Mouse (Mus musculus) T-helper 1 cell (primary cell): Measurements from ENCODE around the gene Ptpn18.

ENCODE experiments used
- in situ Hi-C: fragments of 300-600 bp; cut with MboI, MseI; formaldehyde crosslinking; loops from one replicate; pipeline ENCODE4 v1.15.1; 2025; ENCODE audit warnings: high pct_unique_total_duplicates

Ptpn18 gene

DNA sequence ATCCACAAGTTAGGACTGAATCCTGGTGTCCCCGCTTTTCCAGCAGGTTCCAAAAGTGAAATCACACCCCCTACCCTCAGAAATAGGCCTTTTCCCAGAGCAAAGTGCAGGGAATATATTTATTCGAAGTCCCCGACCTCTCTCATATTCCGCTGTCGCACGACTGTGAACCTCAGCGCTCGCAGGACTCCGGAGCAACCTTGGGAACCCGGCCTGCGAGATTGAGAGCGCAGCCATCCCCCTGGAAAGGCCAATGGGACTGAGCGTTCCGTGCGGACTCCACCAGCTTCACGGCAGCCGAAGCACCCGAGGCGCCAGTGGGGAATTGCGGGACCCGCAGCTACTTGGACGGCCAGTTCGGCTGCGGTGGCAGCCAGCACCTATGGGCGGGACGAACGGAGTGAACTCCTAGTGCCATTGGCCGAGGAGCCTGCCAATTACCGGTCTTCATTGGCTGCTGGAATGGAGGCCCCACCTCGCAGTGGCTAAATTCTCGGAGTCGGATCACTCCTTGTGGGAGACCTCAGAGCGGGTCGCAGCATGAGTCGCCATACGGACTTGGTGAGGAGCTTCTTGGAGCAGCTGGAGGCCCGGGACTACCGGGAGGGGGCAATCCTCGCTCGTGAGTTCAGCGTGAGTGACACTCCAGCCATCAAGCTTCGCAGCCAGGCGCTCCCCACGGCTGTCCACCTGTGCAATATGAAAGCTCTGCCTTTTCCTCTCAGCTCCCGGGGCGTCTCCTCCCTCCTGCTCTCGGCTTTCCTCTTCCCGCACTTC is at the start of gene Ptpn18:
Gene Ptpn18 (plus strand): TSS at position 479 of the 777 bp plus-strand sequence.
- in situ Hi-C loops: no loop called here

DNA sequence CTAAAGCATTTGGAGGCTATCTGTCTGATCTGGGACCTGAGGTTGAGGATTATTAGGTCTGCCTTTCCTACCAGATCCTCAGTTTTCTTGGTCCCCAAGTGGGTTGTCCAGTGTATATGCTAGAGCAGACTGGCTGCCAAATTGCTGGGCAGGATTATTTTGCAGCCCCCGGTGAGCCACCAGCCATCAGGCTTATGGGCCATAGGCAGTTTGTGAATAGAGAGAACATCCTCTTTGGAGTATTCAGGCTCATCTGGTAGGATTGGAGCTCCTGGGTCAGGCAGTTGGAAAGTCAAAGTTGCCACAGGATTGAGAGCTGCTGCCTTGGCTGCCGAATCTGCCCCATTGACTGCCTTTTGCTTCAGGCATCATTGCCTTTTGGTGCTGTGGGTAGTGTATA is 31.1 kb upstream of the Ptpn18 start:
- in situ Hi-C loops: no loop called here

DNA sequence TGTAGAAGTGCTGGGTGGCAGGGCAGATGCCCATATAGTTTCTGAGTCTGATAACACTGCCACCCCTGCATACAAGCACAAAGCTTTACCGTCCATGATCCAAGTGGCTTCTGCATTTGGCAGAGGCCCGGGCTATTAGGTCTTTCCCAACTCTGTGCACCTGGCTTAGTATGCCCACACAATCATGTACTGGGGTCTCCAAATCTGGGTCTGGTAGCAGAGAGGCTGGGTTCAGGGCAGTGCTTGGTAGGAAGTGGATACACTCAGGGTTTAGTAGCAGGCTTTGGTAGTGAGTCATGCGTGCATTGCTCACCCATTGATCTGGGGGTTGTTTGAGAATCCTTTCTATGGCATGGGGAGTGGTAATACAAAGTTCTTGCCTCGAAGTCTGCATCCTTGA is 30.3 kb upstream of the Ptpn18 start:
- in situ Hi-C loops: no loop called here

DNA sequence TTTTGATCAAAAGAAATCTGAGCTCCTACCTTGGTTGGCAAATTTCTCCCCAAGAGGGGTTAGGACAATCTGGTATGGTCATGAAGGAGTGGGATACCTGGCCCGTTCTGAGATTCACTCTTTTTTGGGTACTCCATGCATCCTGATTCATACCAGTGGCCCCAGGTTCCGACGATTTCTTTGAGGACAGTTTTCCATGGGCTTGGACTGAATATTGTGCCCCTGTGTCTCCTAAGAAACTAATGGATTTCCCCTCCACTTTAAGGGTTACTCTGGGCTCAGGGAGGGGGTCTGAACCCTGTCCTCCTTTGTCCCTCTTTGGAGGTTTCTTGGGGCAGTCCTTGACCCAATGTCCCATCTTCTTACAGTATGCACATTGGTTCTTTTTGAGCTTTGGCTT is 28.6 kb upstream of the Ptpn18 start:
- in situ Hi-C loops: no loop called here

DNA sequence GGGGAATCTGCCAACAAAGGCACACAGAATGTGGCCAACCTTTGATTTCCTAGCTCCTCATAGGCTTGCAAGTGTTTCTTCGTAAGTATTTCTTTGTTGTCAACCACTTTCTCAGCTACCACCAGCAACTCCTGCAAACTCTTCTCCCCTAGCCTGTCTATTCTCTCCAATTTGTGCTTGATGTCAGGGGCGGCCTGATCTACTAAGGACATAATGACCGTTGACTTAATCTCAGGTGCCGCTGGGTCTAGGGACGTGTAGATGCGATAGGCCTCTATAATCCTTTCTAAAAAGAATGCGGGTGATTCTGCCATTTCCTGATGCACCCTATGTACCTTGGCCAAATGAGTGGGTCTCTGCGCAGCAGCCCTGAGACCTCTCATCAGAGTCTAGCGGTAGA is 28.1 kb upstream of the Ptpn18 start:
- in situ Hi-C loops: no loop called here

DNA sequence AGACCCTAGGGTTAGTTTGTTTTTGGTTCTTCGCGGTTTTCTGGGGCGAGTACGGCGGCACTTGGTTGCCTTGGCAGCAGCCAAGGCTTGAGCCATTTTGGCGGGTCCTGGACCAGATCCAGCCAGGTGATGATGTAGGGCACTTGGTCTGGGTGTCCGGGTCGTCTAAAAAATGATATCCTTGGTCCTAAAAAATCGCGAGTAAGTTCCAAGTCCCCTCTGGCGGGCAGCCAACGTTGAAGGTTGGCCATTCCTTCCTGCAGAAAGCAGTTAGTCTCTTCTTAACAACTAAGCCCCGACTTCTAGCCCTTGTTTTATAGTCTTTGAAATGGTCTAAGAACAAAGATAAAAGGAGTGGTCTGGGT is 27.2 kb upstream of the Ptpn18 start:
- in situ Hi-C loops: no loop called here

DNA sequence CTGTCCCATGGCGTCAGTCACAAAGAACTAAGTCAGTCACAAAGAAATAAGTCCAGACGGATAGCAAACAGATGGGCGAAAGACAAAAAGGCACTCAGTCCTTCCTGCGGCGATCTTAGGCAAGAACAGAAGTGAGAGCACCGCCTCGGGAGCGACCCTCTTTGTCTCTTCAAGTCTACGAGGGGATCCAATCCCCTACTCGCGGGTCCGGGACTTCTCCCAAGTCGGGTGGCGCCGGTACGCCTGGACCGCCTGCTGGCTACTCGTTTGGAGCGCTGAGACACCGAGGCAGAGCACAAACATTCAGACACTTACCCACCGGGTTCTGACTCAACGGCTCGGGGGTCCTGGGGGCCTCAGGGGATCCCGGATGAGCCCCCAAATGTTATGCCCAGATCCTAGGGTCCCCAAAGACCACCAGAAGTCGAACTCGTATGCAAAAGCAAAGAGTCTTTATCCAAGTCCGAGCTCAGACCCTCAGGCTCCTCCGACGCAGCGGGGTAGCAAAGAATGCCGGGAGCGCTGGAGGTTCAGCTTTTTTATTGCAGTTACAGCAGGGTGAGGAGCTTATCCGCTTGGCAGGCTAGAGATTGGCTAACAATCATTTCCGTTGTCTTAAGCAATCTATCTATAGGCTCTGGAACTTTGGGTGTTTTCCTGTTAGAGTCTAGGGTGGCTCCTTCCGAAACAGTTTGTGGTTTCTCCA is 26.6 kb upstream of the Ptpn18 start:
- in situ Hi-C loops: no loop called here

DNA sequence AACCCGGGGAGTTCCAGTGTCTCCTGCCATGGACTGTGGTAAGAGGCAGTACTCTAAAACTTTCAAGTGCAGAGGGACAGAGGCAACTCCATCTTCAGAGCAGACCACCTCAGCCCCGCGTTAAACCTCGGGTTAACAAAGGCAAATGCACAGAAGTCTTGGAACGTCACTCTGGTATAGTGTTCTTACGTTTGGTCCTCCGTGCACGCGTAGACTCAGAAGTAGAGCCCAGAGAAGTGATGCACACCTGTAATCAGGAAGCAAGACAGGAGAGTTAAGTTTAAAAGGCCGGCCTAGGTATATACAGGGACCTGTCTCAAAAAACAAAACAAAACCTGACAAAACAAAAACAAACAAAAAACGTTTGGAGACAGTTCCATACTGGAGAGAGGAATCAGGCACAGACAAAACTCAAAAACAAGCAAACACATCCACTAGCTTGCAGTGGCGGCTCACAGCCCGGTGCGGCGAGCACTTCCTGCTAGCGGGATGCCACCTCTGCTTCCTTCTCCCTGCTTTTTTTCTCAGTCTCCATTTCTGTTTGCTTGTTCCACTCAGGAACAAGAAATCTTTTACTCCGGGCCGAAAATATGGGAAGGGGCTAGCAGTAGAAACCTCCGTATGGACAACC is 25.6 kb upstream of the Ptpn18 start:
- in situ Hi-C loops: no loop called here

DNA sequence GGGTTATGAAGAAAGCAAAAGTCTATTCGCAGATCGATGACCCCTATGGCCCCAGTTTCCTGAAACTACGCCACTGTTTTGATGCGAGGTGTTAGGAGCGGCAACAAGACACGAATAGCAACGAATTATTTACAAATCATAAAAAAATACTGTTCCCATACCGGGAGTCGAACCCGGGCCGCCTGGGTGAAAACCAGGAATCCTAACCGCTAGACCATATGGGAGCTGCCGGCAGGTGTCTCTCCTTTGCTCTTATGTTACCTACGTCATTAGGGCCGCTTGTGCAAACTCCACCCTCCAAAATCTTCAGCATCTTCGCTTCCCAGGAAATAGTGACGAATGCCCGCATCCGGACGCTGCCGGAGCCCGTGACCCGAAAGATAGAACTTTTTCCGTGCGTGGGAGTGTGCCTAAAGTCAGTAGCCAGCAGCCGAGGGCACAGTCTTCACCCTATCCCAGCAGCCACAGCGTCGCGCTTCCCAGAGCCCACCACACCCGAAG is 24.9 kb upstream of the Ptpn18 start:
- in situ Hi-C loops: loop anchor here (5.0 kb wide), 1 partner anchor 53 kb away; no protein-coding TSS in a partner anchor

DNA sequence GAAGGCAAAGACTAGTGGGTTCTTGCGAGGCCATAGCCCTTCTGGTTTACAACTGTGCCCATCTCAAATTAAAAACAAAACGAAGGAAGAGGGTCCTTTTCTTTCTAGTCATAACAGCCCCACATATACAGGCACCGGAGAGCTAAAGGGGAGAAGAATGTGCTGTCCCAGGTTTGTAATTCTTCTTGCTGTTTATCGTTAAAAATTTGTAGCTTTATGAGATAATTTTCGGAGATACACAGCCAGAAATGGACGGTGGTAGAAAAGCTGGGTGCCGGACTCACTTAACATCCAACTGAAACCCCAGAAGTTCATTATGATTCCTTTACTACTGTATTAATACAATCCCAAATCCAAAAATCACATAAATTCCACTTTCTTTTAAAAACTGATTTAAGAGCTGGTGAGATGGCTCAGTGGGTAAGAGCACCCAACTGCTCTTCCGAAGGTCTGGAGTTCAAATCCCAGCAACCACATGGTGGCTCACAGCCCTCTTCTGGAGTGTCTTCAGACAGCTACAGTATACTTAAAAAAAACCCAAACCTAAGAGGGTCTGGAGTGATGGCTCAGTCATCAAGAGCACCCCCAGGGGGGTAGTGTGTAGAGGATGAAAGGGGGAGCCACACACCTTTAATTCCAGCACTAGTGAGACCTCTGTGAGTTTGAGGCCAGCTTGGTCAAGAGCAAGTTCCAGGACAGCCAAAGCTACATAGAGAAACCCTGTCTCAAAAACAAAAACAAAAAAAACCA is 24.0 kb upstream of the Ptpn18 start:
- in situ Hi-C loops: loop anchor here (5.0 kb wide), 1 partner anchor 52 kb away; no protein-coding TSS in a partner anchor

DNA sequence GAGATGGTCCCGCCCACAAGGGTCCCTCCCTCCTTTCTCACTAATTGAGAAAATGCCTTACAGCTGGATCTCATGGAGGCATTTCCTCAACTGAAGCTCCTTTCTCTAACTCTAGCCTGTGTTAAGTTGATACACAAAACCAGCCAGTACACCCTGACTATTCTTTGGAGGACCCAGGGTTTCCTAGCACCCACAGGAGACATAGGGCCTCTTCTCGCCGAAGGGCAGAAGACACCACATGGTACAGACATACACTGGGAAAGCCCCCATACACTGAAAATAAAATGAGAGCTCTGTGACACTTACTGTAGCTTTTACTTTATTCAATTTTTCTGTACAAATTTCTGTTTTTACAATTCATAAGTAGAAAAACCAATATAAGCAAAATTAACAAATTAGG is 23.2 kb upstream of the Ptpn18 start:
- in situ Hi-C loops: loop anchor here (5.0 kb wide), 1 partner anchor 51 kb away; no protein-coding TSS in a partner anchor

DNA sequence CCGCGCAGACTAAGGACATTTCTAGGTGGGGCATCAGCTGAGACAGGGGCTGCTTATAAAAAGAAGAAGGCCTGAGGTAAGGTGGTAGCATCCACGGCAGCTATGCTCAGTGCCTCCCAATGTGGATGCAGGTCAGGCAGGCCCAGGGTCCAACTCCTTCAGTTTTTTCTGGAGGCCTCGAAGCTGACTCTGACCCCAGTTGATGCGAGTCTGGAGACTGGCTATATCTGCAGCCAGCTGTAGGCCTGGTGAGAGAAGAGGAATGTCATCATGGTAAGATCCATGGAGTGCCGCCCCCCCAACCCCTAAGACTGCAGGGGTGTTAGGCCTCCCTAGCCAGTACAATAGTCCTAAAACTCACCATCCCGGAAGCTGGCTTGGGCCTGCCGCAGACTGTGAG is 22.2 kb upstream of the Ptpn18 start:
- in situ Hi-C loops: loop anchor here (5.0 kb wide), 1 partner anchor 50 kb away; no protein-coding TSS in a partner anchor

DNA sequence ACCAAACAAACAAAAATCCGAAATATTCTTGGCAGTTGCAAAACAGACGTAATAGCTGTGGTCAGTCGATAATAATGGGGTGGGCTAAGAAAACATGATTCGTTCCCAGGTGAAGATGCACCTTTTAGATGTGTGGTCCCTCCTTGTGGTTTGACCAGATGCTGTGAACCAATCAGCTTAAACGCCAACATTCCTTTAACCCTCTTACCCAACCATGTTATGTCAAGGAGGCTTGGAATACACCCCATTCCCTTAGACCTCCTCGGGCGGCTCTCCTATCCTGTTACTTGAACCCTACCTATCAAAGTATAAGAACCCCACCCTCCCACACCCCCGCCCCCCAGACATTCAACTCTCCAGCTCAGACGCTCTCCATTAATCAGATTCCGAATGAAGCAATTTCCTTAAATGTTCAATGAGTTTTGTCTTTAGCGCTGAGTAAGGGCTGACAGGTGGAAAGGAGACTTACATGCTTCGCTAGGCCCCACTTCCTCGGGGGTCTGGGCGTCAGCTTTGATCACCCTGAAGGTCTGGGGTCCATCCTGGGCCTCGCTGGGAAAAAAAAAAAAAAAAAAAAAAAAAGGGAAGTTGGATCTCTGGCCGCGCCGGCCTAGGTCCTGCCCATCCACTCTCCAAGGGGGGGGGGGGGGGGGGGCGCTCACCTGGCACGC is 21.0 kb upstream of the Ptpn18 start:
- in situ Hi-C loops: loop anchor here (5.0 kb wide), 1 partner anchor 49 kb away; no protein-coding TSS in a partner anchor

DNA sequence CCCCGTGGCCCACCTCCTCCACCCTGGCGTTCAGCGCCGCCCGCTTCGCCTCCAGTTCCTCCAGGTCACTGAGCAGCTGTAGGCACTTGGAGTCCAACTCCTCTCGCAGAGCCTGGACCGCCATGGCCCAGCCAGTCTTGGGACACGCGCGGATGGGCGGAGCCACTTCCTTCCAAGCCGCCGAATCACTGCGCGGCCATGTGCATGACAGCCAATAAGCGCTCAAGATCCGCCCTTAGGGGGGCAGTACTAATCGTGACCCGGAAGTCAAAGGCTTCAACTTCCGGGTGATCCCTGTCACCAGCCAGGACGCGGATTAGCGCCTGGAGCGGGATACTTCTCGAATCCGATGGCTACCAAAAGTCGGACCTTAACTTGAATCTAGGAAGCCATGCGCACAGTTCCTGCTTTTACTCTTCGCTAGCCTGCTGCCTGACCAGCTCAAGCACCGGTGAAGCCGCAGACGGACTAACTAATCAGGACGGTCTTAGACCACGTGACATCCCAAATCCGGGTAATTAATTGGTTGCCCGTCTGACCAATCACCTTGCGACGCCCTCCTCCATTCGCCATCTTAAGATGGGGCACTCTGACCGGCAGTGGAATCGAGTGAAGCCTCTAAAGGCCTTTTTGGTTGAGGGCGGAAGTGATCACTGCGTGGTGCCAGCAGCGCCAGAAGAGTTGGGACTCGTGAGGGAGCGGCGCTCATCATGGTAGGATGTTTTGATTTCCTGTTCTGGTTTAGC is 20.2 kb upstream of the Ptpn18 start, which contains the start of the genes Ccdc115 and Imp4:
Gene Ccdc115 (minus strand): TSS at position 458 of the 746 bp plus-strand sequence.
Gene Imp4 (plus strand): TSS at position 637 of the 746 bp plus-strand sequence.
- in situ Hi-C loops: loop anchor here (5.0 kb wide), 1 partner anchor 48 kb away; no protein-coding TSS in a partner anchor

DNA sequence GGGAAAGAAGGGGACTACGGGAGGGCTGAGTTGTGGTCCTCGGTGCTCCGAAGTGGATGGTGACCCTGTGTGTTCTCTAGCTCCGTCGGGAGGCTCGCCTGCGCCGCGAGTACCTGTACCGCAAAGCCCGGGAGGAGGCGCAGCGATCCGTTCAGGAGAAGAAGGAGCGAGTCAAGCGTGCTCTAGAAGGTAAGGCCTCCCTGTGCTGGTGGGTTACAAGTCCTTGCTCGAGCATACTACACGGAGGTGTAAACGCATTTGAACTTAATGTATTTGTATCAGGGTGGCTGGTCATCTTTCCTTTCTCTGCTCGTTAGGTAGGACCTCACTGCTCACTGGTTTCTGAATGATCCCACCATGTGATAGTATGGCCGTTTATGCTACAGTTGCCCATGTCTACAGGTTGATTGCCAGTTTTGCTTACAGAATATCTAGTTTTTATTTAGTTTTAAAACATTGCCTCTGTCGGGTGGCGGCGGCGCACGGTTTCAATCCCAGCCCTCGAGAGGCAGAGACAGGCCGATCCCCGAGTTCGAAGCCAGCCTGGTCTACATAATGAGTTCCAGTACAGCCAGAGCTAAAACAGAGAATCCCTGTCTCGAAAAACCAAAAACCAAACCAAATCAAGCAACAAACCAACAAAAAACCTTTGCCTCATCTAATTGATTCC is 19.5 kb upstream of the Ptpn18 start:
- in situ Hi-C loops: loop anchor here (5.0 kb wide), 1 partner anchor 47 kb away; no protein-coding TSS in a partner anchor

DNA sequence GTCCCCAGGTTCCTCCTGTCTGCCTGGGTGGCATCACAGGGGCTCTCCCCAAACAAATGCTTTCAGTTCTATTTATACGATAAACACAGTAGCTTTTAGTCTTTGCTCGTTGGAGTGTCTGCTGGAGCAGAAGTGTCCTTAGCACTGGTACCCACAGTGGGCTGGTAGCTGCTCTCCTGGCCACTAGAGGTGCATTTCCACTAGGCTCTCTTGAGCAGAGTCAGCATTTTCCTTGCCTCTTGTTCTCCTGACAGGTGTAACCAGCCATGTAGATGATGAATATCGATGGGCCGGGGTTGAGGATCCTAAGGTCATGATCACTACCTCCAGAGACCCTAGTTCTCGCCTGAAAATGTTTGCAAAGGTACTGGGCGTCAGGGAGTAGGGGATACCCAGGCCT is 16.4 kb upstream of the Ptpn18 start:
- in situ Hi-C loops: no loop called here

DNA sequence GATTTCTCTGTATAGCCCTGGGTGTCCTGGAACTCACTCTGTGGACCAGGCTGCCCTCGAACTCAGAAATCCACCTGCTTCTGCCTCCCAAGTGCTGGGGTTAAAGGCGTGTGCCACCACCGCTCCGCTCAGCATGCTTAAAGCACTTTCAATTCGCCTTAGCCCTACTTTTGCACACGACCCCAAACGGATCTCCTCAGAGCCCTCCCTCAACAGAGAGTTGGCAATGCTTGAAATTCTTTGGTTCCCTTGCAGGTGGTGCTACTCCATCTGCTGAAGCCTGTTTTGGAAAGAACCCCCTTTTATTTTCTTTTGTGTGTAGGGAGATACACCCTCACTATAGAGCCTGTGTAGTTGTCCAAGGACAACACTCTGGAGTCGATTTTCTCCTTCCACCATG is 1.1 kb upstream of the Ptpn18 start:
- in situ Hi-C loops: no loop called here

DNA sequence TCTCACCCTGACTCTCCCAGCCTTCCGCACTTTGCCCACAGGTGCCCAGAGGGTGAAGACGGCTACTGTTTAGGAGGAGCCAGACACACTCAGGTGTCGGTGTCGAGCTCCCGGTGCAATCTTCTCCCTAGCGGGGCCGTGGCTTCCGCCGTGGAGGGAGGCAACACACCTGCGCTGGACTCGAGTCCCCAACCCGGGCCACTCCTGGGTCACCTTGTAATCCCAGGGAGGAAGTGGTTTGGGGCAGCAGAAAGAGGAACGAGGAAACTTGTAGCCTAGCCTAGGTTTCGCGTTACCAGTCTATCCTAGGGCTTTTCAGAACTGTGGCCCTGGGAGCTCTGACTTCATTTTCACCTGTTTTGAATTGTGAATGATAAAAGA is 489 bp downstream of the Ptpn18 start:
- in situ Hi-C loops: no loop called here

DNA sequence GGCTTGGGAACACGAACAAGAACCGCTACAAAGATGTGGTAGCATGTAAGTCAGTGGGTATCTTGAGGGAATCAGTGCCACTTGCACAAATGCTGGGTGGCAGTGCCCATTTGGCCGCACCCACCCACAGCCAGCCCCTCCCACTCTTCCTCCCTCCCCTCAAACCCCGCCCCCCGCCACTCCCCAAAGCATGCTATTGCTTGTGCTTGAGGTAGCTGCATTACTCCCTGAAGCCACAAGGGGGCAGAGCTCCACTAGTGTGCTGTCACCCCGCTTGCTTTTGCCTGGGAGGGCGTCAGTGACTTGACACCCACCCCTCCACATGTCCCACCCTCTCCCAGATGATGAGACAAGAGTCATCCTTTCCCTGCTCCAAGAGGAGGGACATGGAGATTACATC is 3.2 kb downstream of the Ptpn18 start:
- in situ Hi-C loops: no loop called here
